Mouse (Mus musculus) stomach, embryonic 15.5 days (tissue): ENCODE results near the gene Metap1d. TPM values are rescaled to one million over a fixed set of nuclear protein-coding genes. Genes with fewer than 3 reads are reported as not detected.

Experiments used
- ATAC-seq: fragments of 200-750 bp; cut with Nextera tagmentation; 2 replicates; pipeline ENCODE4 v1.8.0; 2017; ENCODE audit warnings: low read depth, moderate number of reproducible peaks, moderate TSS enrichment; ENCODE audit not compliant: insufficient read depth, low FRiP score
- H3K27ac ChIP-seq: fragments of 300-500 bp; sonication (generic); 2 replicates; pipeline ENCODE4 v1.5.1; 2015; ENCODE audit warnings: mild to moderate bottlenecking, inconsistent platforms
- H3K27me3 ChIP-seq: fragments of 300-500 bp; sonication (generic); replicated peaks from 2 replicates; pipeline ENCODE4 v1.6.1; 2015; ENCODE audit warnings: inconsistent platforms
- H3K36me3 ChIP-seq: fragments of 300-500 bp; sonication (generic); 2 replicates; pipeline ENCODE4 v1.6.1; 2015; ENCODE audit warnings: inconsistent platforms
- H3K4me1 ChIP-seq: fragments of 300-500 bp; sonication (generic); 2 replicates; pipeline ENCODE4 v1.6.1; 2015; ENCODE audit warnings: inconsistent platforms
- H3K4me2 ChIP-seq: fragments of 300-500 bp; sonication (generic); 2 replicates; pipeline ENCODE4 v1.6.1; 2015; ENCODE audit warnings: mild to moderate bottlenecking, inconsistent platforms
- H3K4me3 ChIP-seq: fragments of 300-500 bp; sonication (generic); replicated peaks from 2 replicates; pipeline ENCODE4 v1.5.1; 2015; ENCODE audit warnings: inconsistent platforms
- H3K9ac ChIP-seq: fragments of 300-500 bp; sonication (generic); 2 replicates; pipeline ENCODE4 v1.6.1; 2015; ENCODE audit warnings: inconsistent platforms
- H3K9me3 ChIP-seq: fragments of 300-500 bp; sonication (generic); 2 replicates; pipeline ENCODE4 v1.6.1; 2016; ENCODE audit warnings: inconsistent platforms
- WGBS: fragments of 180-500 bp; shearing (Covaris S2); methylation state at CpG from one replicate; pipeline ENCODE4 v1.1.7; 2015; 5-methylcytosine and 5-hydroxymethylcytosine counted together
- polyA plus RNA-seq: library from polyadenylated mRNA; unstranded; fragments of >200 nt; fragmentation: Nextera tagmentation; extraction: Ambion mirVana; gene quantifications from 2 replicates; pipeline ENCODE4 v1.2.1, GENCODE M21; 2015

Metap1d gene
- polyA plus RNA-seq, 1 experiment from 2014 or later, result 35.6 TPM

DNA sequence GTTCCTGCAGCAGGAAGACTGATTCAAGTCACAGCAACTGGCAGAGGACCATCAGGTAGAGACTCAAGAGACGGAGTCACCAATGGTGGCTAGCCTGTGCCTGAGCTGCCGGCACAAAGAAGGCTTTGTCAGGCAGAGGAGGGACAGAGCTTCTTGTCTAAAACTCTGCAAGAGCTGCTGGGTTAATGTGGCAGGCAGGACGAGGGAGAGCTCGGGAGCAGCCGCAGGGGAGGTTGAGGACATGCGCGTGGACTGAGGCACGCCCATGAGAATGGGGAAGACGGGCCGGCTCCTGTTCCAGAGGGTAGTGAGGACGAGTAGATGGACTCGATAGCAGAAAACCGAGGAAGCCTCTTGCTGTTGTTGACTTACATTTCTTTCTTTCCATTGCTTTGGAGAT lies 5.5 kb downstream of the Metap1d start:
- Histone ChIP-seq H3K27me3 (no peaks in the 10 kb centered on the region), H3K36me3 (no peaks in the 10 kb centered on the region), H3K9ac (no peak overlapping the region), H3K27ac (no peak overlapping the region), H3K4me1 (no peaks in the 10 kb centered on the region), H3K4me2 (no peak overlapping the region), H3K9me3 (no peaks in the 10 kb centered on the region), H3K4me3 (no peak overlapping the region)
- 76% methylated on average over 13 of the region's 13 CpGs for WGBS
- ATAC-seq, result no peak

GRCm38 (mm10) chr2:71459659-71460058 lies 6.6 kb downstream of the Metap1d start:
- ATAC-seq, result no peak
- no peaks in the 10 kb centered on the region for H3K27me3 ChIP-seq
- WGBS, result 86% methylated on average over 1 of the region's 1 CpGs
- H3K36me3 ChIP-seq, result no peaks in the 10 kb centered on the region
- no peak overlapping the region for H3K4me2 ChIP-seq
- no peaks in the 10 kb centered on the region for H3K9me3 ChIP-seq
- H3K4me1 ChIP-seq, result no peaks in the 10 kb centered on the region
- H3K4me3 ChIP-seq, result no peak overlapping the region
- H3K9ac ChIP-seq, result no peak overlapping the region
- H3K27ac ChIP-seq, result no peak overlapping the region

DNA sequence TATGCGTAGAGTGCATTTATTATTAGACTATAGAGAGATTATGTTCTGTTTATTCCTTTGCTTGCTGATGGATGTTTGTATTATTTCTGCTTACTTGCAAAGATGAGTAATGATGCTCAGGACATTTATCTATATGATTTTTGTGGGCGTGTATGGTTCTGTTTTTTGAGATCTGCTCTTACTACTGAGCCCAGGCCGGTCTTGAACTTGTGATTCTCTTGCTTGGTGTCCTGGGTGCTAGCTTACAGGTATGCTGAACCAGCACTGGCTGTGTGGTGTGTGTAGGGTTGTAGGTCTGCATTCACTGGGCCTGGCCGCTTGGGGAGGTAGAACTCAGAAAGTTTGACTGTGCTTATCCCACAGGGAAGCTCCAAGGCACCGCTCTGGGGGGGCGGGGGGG lies 8.1 kb downstream of the Metap1d start:
- H3K4me2 ChIP-seq, result no peak overlapping the region
- no peaks in the 10 kb centered on the region for H3K36me3 ChIP-seq
- no peak overlapping the region for H3K9ac ChIP-seq
- H3K4me3 ChIP-seq, result no peak overlapping the region
- no peak for ATAC-seq
- no peaks in the 10 kb centered on the region for H3K9me3 ChIP-seq
- 72% methylated on average over 5 of the region's 6 CpGs for WGBS
- no peak overlapping the region for H3K27ac ChIP-seq
- no peaks in the 10 kb centered on the region for H3K27me3 ChIP-seq
- no peaks in the 10 kb centered on the region for H3K4me1 ChIP-seq

- WGBS, result 62% methylated on average over 7 of the region's 7 CpGs
- no peaks in the 10 kb centered on the region for H3K36me3 ChIP-seq
- peak; percentile 96 for ATAC-seq
- H3K4me1 ChIP-seq, result no peaks in the 10 kb centered on the region
- H3K27ac ChIP-seq, result no peak overlapping the region
- H3K4me3 ChIP-seq, result no peak overlapping the region
- H3K4me2 ChIP-seq, result no peak overlapping the region
- no peak overlapping the region for H3K9ac ChIP-seq
- no peaks in the 10 kb centered on the region for H3K27me3 ChIP-seq
- H3K9me3 ChIP-seq, result no peaks in the 10 kb centered on the region
Observed at GRCm38 (mm10) chr2:71461589-71461988, 8.5 kb downstream of the Metap1d start.

DNA sequence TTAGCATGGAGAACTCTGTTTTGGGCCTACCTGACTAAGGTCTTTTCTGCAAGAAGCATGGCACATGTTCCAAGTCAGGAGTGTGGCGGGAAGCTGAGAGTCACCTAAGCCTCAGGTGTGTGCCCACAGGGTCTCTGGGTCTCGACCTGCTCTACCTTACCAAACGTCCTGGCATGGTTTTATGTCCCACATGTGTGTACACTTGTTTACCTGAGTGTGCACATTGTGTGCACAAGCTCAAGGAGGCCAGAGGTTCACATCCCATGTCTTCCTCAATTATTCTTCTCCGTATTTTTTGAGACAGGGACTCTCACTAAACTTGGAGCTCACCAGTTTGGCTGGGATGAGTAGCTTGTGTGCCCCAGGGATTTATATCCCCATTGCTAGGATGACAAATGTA lies 9.0 kb downstream of the Metap1d start:
- H3K9ac ChIP-seq, result no peak overlapping the region
- no peaks in the 10 kb centered on the region for H3K36me3 ChIP-seq
- H3K27me3 ChIP-seq, result no peaks in the 10 kb centered on the region
- no peak overlapping the region for H3K4me3 ChIP-seq
- H3K4me2 ChIP-seq, result no peak overlapping the region
- ATAC-seq, result no peak
- 79% methylated on average over 4 of the region's 4 CpGs for WGBS
- no peaks in the 10 kb centered on the region for H3K9me3 ChIP-seq
- H3K27ac ChIP-seq, result no peak overlapping the region
- no peaks in the 10 kb centered on the region for H3K4me1 ChIP-seq

- Histone ChIP-seq H3K27ac (no peak overlapping the region), H3K9me3 (no peaks in the 10 kb centered on the region), H3K36me3 (no peaks in the 10 kb centered on the region), H3K4me3 (no peak overlapping the region), H3K27me3 (no peaks in the 10 kb centered on the region), H3K4me1 (no peaks in the 10 kb centered on the region), H3K9ac (no peak overlapping the region), H3K4me2 (no peak overlapping the region)
- WGBS, result 68% methylated on average over 3 of the region's 3 CpGs
- ATAC-seq, result no peak
Observed at GRCm38 (mm10) chr2:71462553-71462952, 9.5 kb downstream of the Metap1d start.

GRCm38 (mm10) chr2:71466103-71466502 lies 13.0 kb downstream of the Metap1d start:
- Histone ChIP-seq H3K9ac (no peak overlapping the region), H3K9me3 (no peaks in the 10 kb centered on the region), H3K36me3 (no peaks in the 10 kb centered on the region), H3K4me2 (no peak overlapping the region), H3K27me3 (no peaks in the 10 kb centered on the region), H3K4me3 (no peak overlapping the region), H3K27ac (no peak overlapping the region), H3K4me1 (no peaks in the 10 kb centered on the region)
- 30% methylated on average over 5 of the region's 6 CpGs for WGBS
- ATAC-seq, result no peak

DNA sequence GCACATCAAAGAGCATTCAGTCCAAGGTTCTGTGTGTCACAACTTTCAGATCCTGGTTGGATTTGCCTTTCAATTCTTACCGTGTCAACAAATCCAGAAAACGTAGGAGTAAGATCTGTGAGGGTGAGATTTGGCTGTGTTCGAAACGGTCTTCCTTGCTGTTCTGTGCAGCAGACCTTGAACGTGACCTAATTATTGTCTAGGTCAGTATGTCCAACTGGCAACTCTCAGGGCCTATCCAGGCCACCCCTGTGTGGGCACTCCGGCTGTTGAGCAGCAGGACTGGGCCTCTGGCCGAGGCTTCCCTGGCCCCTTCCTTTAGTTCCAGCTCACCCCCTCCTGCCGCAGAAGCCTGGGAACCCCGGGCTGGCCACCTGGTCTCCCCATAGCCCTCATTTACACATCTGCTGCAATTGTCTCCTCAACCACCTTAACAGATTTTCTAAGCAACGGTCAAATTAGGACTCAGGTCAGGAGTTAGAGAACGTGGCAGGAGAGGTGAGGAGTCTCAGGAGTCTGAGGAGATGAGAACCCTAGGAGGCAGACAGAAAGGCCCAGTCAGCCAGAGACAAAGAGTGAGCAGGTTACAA lies 13.9 kb downstream of the Metap1d start:
- H3K9me3 ChIP-seq, result no peaks in the 10 kb centered on the region
- 67% methylated on average over 11 of the region's 11 CpGs for WGBS
- no peaks in the 10 kb centered on the region for H3K36me3 ChIP-seq
- H3K9ac ChIP-seq, result no peak overlapping the region
- H3K27ac ChIP-seq, result no peak overlapping the region
- no peak for ATAC-seq
- no peaks in the 10 kb centered on the region for H3K27me3 ChIP-seq
- no peak overlapping the region for H3K4me2 ChIP-seq
- no peaks in the 10 kb centered on the region for H3K4me1 ChIP-seq
- no peak overlapping the region for H3K4me3 ChIP-seq

DNA sequence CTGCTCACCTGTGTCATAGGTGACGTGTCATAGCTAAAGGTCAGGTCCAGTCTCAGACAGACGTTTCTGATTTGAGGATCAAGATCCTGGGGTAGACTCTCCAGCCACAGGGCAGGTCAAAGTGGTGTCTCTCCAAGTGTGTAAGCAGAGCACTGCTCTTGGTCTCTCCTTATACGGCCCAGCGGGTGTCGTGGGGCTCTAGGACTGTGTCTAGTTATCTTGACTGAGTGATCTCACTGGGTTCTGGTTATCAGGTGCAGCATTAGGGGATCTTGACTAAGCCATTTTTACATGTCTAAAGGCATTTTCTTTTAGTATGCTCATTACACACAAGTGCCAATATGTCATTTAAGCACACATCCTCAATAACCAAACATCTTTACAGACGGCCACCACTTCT lies 18.0 kb downstream of the Metap1d start:
- no peaks in the 10 kb centered on the region for H3K9me3 ChIP-seq
- H3K4me2 ChIP-seq, result no peak overlapping the region
- H3K27ac ChIP-seq, result no peak overlapping the region
- H3K4me3 ChIP-seq, result no peak overlapping the region
- H3K27me3 ChIP-seq, result no peaks in the 10 kb centered on the region
- ATAC-seq, result no peak
- no peaks in the 10 kb centered on the region for H3K36me3 ChIP-seq
- 0 out of 2 replicates have a peak, but pooled peaks cover 2% of the 10 kb centered on the region for H3K4me1 ChIP-seq
- no peak overlapping the region for H3K9ac ChIP-seq
- 78% methylated on average over 6 of the region's 6 CpGs for WGBS

- no peak for ATAC-seq
- Histone ChIP-seq H3K27me3 (no peaks in the 10 kb centered on the region), H3K4me3 (no peak overlapping the region), H3K9me3 (no peaks in the 10 kb centered on the region), H3K4me1 (0 out of 2 replicates have a peak, but pooled peaks cover 2% of the 10 kb centered on the region), H3K9ac (no peak overlapping the region), H3K27ac (no peak overlapping the region), H3K4me2 (no peak overlapping the region), H3K36me3 (no peaks in the 10 kb centered on the region)
- 47% methylated on average over 7 of the region's 7 CpGs for WGBS
Observed at GRCm38 (mm10) chr2:71473830-71474229, 20.8 kb downstream of the Metap1d start.

DNA sequence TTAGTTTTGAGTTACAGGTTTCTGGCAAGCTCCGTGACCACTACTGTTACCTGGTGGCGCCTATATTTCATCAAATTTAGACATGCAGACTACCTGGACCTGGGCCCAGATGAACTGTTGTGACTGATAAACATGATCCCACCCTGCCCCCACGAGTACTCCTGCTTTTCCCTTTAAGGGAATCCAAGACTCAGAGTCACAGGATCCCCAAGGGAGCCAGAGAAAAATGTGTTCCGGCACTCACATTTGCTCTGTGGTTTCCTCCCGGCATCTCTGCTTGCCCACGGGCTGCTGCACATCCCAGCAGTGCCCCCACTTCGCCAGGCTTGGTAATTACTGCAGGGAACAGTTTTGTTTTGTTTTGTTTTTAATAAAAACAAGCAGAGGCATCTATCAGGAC lies 21.3 kb downstream of the Metap1d start:
- H3K27me3 ChIP-seq, result no peaks in the 10 kb centered on the region
- ATAC-seq, result no peak
- WGBS, result 45% methylated on average over 7 of the region's 7 CpGs

GRCm38 (mm10) chr2:71475311-71475710 lies 22.2 kb downstream of the Metap1d start:
- Histone ChIP-seq H3K27me3 (no peaks in the 10 kb centered on the region), H3K4me2 (no peak overlapping the region), H3K9ac (no peak overlapping the region), H3K36me3 (no peaks in the 10 kb centered on the region), H3K9me3 (no peaks in the 10 kb centered on the region), H3K4me3 (no peak overlapping the region), H3K4me1 (0 out of 2 replicates have a peak, but pooled peaks cover 2% of the 10 kb centered on the region), H3K27ac (no peak overlapping the region)
- WGBS, result 66% methylated on average over 10 of the region's 10 CpGs
- ATAC-seq, result no peak

More for the DNA sequence above, 21.3 kb downstream of the Metap1d start:
- no peaks in the 10 kb centered on the region for H3K9me3 ChIP-seq
- H3K4me3 ChIP-seq, result no peak overlapping the region
- no peaks in the 10 kb centered on the region for H3K36me3 ChIP-seq
- no peak overlapping the region for H3K27ac ChIP-seq
- H3K9ac ChIP-seq, result no peak overlapping the region
- H3K4me1 ChIP-seq, result 0 out of 2 replicates have a peak, but pooled peaks cover 2% of the 10 kb centered on the region
- no peak overlapping the region for H3K4me2 ChIP-seq

GRCm38 (mm10) chr2:71475760-71476159 lies 22.7 kb downstream of the Metap1d start:
- Histone ChIP-seq H3K9me3 (no peaks in the 10 kb centered on the region), H3K4me3 (no peak overlapping the region), H3K9ac (no peak overlapping the region), H3K27ac (no peak overlapping the region), H3K4me2 (no peak overlapping the region), H3K4me1 (0 out of 2 replicates have a peak, but pooled peaks cover 2% of the 10 kb centered on the region), H3K27me3 (no peaks in the 10 kb centered on the region), H3K36me3 (no peaks in the 10 kb centered on the region)
- ATAC-seq, result no peak
- 91% methylated on average over 4 of the region's 4 CpGs for WGBS
